Mouse (Mus musculus): ENCODE data around the gene Sec62. TPM values are rescaled to one million over a fixed set of nuclear protein-coding genes. Genes with fewer than 3 reads are reported as not detected.
"Not testable (repeated sequence)": the region's sequence is repeated elsewhere in the genome, so short reads cannot be mapped to it uniquely, and the experiment has no call there.

The Sec62 gene
- total RNA-seq, 2 experiments from 2014 or later = 83.7 to 94.5 TPM

- ATAC-seq (ENCODE audit: poor library complexity, severe bottlenecking) = peak; percentile 96
These were observed 39.4 kb downstream of the Sec62 start for GRCm38 (mm10) chr3:30831848-30832606.

GRCm38 (mm10) chr3:30833254-30833653 lies 40.6 kb downstream of the Sec62 start:
- no peak for ATAC-seq (ENCODE audit: poor library complexity, severe bottlenecking)

- ATAC-seq (ENCODE audit: poor library complexity, severe bottlenecking) = no peak
These were observed 53.1 kb downstream of the Sec62 start for GRCm38 (mm10) chr3:30845755-30846154.

- no peak for ATAC-seq (ENCODE audit: poor library complexity, severe bottlenecking)
These were observed 54.7 kb downstream of the Sec62 start for GRCm38 (mm10) chr3:30847413-30847812.

GRCm38 (mm10) chr3:30851422-30851821 lies 58.7 kb downstream of the Sec62 start:
- ATAC-seq (ENCODE audit: poor library complexity, severe bottlenecking) = no peak

- ATAC-seq (ENCODE audit: poor library complexity, severe bottlenecking) = no peak
These were observed 60.9 kb downstream of the Sec62 start for GRCm38 (mm10) chr3:30853596-30853995.

GRCm38 (mm10) chr3:30855604-30856458 lies 63.2 kb downstream of the Sec62 start, which contains the start of gene Gpr160:
TSS of gene Gpr160 (plus strand) at chr3:30855950.
- peak; percentile 79 for ATAC-seq (ENCODE audit: poor library complexity, severe bottlenecking)

- not testable (repeated sequence) for ATAC-seq (ENCODE audit: poor library complexity, severe bottlenecking)
These were observed 66.9 kb downstream of the Sec62 start for GRCm38 (mm10) chr3:30859599-30859998.

- ATAC-seq (ENCODE audit: poor library complexity, severe bottlenecking) = peak; percentile 45
These were observed 68.0 kb downstream of the Sec62 start for GRCm38 (mm10) chr3:30860705-30861104.

- peak; percentile 29 for ATAC-seq (ENCODE audit: poor library complexity, severe bottlenecking)
These were observed 71.2 kb downstream of the Sec62 start for GRCm38 (mm10) chr3:30863712-30864435.

- ATAC-seq (ENCODE audit: poor library complexity, severe bottlenecking) = peak; percentile 83
These were observed 72.0 kb downstream of the Sec62 start for GRCm38 (mm10) chr3:30864640-30865039.

- no peak for ATAC-seq (ENCODE audit: poor library complexity, severe bottlenecking)
These were observed 75.5 kb downstream of the Sec62 start for GRCm38 (mm10) chr3:30868176-30868575.

- no peak for ATAC-seq (ENCODE audit: poor library complexity, severe bottlenecking)
These were observed 76.0 kb downstream of the Sec62 start for GRCm38 (mm10) chr3:30868625-30869024.

GRCm38 (mm10) chr3:30869995-30870394 lies 77.3 kb downstream of the Sec62 start:
- no peak for ATAC-seq (ENCODE audit: poor library complexity, severe bottlenecking)

Other genes with a start within 250 kb of the Sec62 start
- gene Mecom, start 244.9 kb upstream of the Sec62 start, total RNA-seq (2015) = 0.07 TPM in 1 of 2 replicates, not detected in the other
- gene Mecom, start 244.9 kb upstream of the Sec62 start, total RNA-seq (2017) = not detected in 2 replicates
- gene Actrt3, start 192.9 kb upstream of the Sec62 start, total RNA-seq (2015) = 0.21 TPM in 1 of 2 replicates, not detected in the other
- not detected in 2 replicates for gene Actrt3, start 192.9 kb upstream of the Sec62 start, total RNA-seq (2017)
- 16.1 and 18.7 TPM in 2 replicates for gene Mynn, start 190.8 kb upstream of the Sec62 start, total RNA-seq (2015)
- gene Mynn, start 190.8 kb upstream of the Sec62 start, total RNA-seq (2017) = 28.2 and 28.4 TPM in 2 replicates
- 0.09 TPM in 1 of 2 replicates, not detected in the other for gene Lrriq4, start 148.4 kb upstream of the Sec62 start, total RNA-seq (2015)
- not detected in 2 replicates for gene Lrriq4, start 148.4 kb upstream of the Sec62 start, total RNA-seq (2017)
- not detected in 2 replicates for gene Lrrc34, start 145.0 kb upstream of the Sec62 start, total RNA-seq (2015)
- 0.08 and 0.26 TPM in 2 replicates for gene Lrrc34, start 145.0 kb upstream of the Sec62 start, total RNA-seq (2017)
- not detected in 2 replicates for gene Lrrc31, start 93.0 kb upstream of the Sec62 start, total RNA-seq (2015)
- gene Lrrc31, start 93.0 kb upstream of the Sec62 start, total RNA-seq (2017) = not detected in 2 replicates
- not detected in 2 replicates for gene Samd7, start 46.6 kb upstream of the Sec62 start, total RNA-seq (2015)
- not detected in 2 replicates for gene Samd7, start 46.6 kb upstream of the Sec62 start, total RNA-seq (2017)
- 93.1 and 109 TPM in 2 replicates for gene Gpr160, start 63.1 kb downstream of the Sec62 start, total RNA-seq (2015)
- 59.0 and 73.8 TPM in 2 replicates for gene Gpr160, start 63.1 kb downstream of the Sec62 start, total RNA-seq (2017)
- gene Phc3, start 176.5 kb downstream of the Sec62 start, total RNA-seq (2015) = 31.0 and 31.1 TPM in 2 replicates
- gene Phc3, start 176.5 kb downstream of the Sec62 start, total RNA-seq (2017) = 17.3 and 20.4 TPM in 2 replicates
- 18.8 and 19.9 TPM in 2 replicates for gene Prkci, start 202.9 kb downstream of the Sec62 start, total RNA-seq (2015)
- 12.4 and 14.7 TPM in 2 replicates for gene Prkci, start 202.9 kb downstream of the Sec62 start, total RNA-seq (2017)

Measured in megakaryocyte, adult 5-6 weeks (primary cell).